Mouse (Mus musculus) neural tube, embryonic 14.5 days (tissue): ENCODE measurements around the gene Ascl3. TPM values are rescaled to one million over a fixed set of nuclear protein-coding genes. Genes with fewer than 3 reads are reported as not detected.

Experiments used
- ATAC-seq: fragments of 200-750 bp; cut with Nextera tagmentation; 2 replicates; pipeline ENCODE4 v1.8.0; 2017; ENCODE audit warnings: low read depth, mild to moderate bottlenecking, moderate TSS enrichment, moderate library complexity
- H3K27ac ChIP-seq: fragments of 300-500 bp; sonication (generic); 2 replicates; pipeline ENCODE4 v1.5.1; 2014; ENCODE audit warnings: low read depth, mild to moderate bottlenecking, control low read depth, low read length, moderate library complexity, mixed read lengths
- H3K27me3 ChIP-seq: fragments of 300-500 bp; sonication (generic); 2 replicates; pipeline ENCODE4 v1.6.1; 2014; ENCODE audit warnings: low read length; ENCODE audit not compliant: control insufficient read depth, insufficient read depth
- H3K36me3 ChIP-seq: fragments of 300-500 bp; sonication (generic); 2 replicates; pipeline ENCODE4 v1.6.1; 2014; ENCODE audit warnings: low read length, mixed read lengths; ENCODE audit not compliant: control insufficient read depth, insufficient read depth
- H3K4me1 ChIP-seq: fragments of 300-500 bp; sonication (generic); 2 replicates; pipeline ENCODE4 v1.6.1; 2014; ENCODE audit warnings: low read length; ENCODE audit not compliant: control insufficient read depth, insufficient read depth
- H3K4me2 ChIP-seq: fragments of 300-500 bp; sonication (generic); 2 replicates; pipeline ENCODE4 v1.6.1; 2014; ENCODE audit warnings: mild to moderate bottlenecking, low read depth, low read length, control low read depth
- H3K4me3 ChIP-seq: fragments of 300-500 bp; sonication (generic); 2 replicates; pipeline ENCODE4 v1.5.1; 2014; ENCODE audit warnings: low read depth, low read length, control low read depth, mixed read lengths
- H3K9ac ChIP-seq: fragments of 300-500 bp; sonication (generic); replicated peaks from 2 replicates; pipeline ENCODE4 v1.6.1; 2014; ENCODE audit warnings: low read depth, mild to moderate bottlenecking, control low read depth, low read length, mixed read lengths
- H3K9me3 ChIP-seq: fragments of 300-500 bp; sonication (generic); 2 replicates; pipeline ENCODE4 v1.6.1; 2016; ENCODE audit warnings: low read length; ENCODE audit not compliant: control insufficient read depth
- WGBS: fragments of 180-500 bp; shearing (Covaris S2); extraction: QIAGEN DNeasy Blood & Tissue Kit; methylation state at CpG from one replicate; pipeline ENCODE4 v1.1.7; 2014; 5-methylcytosine and 5-hydroxymethylcytosine counted together
- polyA plus RNA-seq: library from polyadenylated mRNA; unstranded; fragments of >200 nt; fragmentation: Nextera tagmentation; extraction: Ambion mirVana; gene quantifications from 2 replicates; pipeline ENCODE4 v1.2.1, GENCODE M21; 2014

Gene Ascl3
- polyA plus RNA-seq, 1 experiment from 2014 or later: 0.42 TPM

GRCm38 (mm10) chr7:109752008-109752925, 20.7 kb upstream of the Ascl3 start, which contains the start of gene Tmem9b:
Gene Tmem9b, minus strand, starts transcription at chr7:109752875.
- Histone ChIP-seq H3K4me3 (peak within 1 kb of the TSS; percentile 92), H3K4me2 (peak within 1 kb of the TSS; percentile 92), H3K9me3 (no peaks in the 10 kb centered on the region), H3K27ac (peak within 1 kb of the TSS; percentile 88), H3K9ac (peak within 1 kb of the TSS; percentile 92), H3K4me1 (peaks cover 17% of the 10 kb centered on the region), H3K36me3 (0 out of 2 replicates have a peak, but pooled peaks cover 5% of the 10 kb centered on the region), H3K27me3 (no peaks in the 10 kb centered on the region; the same call in 1 of the 2 replicates)
- under 1% methylated on average over 74 of the region's 74 CpGs for WGBS
- peak; percentile 90 for ATAC-seq

- Histone ChIP-seq H3K4me1 (peaks cover 17% of the 10 kb centered on the region), H3K4me3 (peak overlapping the region; percentile 92), H3K9me3 (no peaks in the 10 kb centered on the region), H3K27ac (peak overlapping the region; percentile 88), H3K9ac (peak overlapping the region; percentile 92), H3K27me3 (no peaks in the 10 kb centered on the region; the same call in 1 of the 2 replicates), H3K4me2 (peak overlapping the region; percentile 92), H3K36me3 (peaks cover 12% of the 10 kb centered on the region)
- peak; percentile 16 for ATAC-seq
- WGBS: 6% methylated on average over 13 of the region's 13 CpGs
Observed at GRCm38 (mm10) chr7:109751427-109752007, 20.0 kb upstream of the Ascl3 start.

GRCm38 (mm10) chr7:109747747-109748146, 16.2 kb upstream of the Ascl3 start:
- H3K4me3 ChIP-seq: no peak overlapping the region
- H3K27me3 ChIP-seq: no peaks in the 10 kb centered on the region; the same call in 1 of the 2 replicates
- H3K4me2 ChIP-seq: no peak overlapping the region
- 68% methylated on average over 1 of the region's 1 CpGs for WGBS
- ATAC-seq: no peak
- peaks cover 8% of the 10 kb centered on the region for H3K4me1 ChIP-seq
- H3K36me3 ChIP-seq: peaks cover 30% of the 10 kb centered on the region
- no peak overlapping the region for H3K27ac ChIP-seq
- no peaks in the 10 kb centered on the region for H3K9me3 ChIP-seq
- no peak overlapping the region for H3K9ac ChIP-seq

- H3K4me3 ChIP-seq: no peak overlapping the region
- peaks cover 55% of the 10 kb centered on the region for H3K36me3 ChIP-seq
- 95% methylated on average over 4 of the region's 4 CpGs for WGBS
- H3K27me3 ChIP-seq: no peaks in the 10 kb centered on the region
- no peaks in the 10 kb centered on the region for H3K4me1 ChIP-seq
- no peak overlapping the region for H3K9ac ChIP-seq
- H3K27ac ChIP-seq: no peak overlapping the region
- no peaks in the 10 kb centered on the region for H3K9me3 ChIP-seq
- no peak for ATAC-seq
- no peak overlapping the region for H3K4me2 ChIP-seq
Observed at GRCm38 (mm10) chr7:109741703-109742102, 10.2 kb upstream of the Ascl3 start.

GRCm38 (mm10) chr7:109741060-109741459, 9.5 kb upstream of the Ascl3 start:
- no peaks in the 10 kb centered on the region for H3K4me1 ChIP-seq
- H3K27ac ChIP-seq: no peak overlapping the region
- no peak overlapping the region for H3K4me3 ChIP-seq
- WGBS: 90% methylated on average over 1 of the region's 1 CpGs
- H3K4me2 ChIP-seq: no peak overlapping the region
- H3K36me3 ChIP-seq: peaks cover 58% of the 10 kb centered on the region
- no peaks in the 10 kb centered on the region for H3K27me3 ChIP-seq
- H3K9ac ChIP-seq: no peak overlapping the region
- no peaks in the 10 kb centered on the region for H3K9me3 ChIP-seq
- no peak for ATAC-seq

GRCm38 (mm10) chr7:109739822-109740370, 8.4 kb upstream of the Ascl3 start:
- H3K9me3 ChIP-seq: no peaks in the 10 kb centered on the region
- no peak overlapping the region for H3K9ac ChIP-seq
- peaks cover 66% of the 10 kb centered on the region for H3K36me3 ChIP-seq
- H3K4me2 ChIP-seq: no peak overlapping the region
- H3K27me3 ChIP-seq: no peaks in the 10 kb centered on the region
- H3K4me1 ChIP-seq: no peaks in the 10 kb centered on the region
- no peak for ATAC-seq
- no peak overlapping the region for H3K4me3 ChIP-seq
- no peak overlapping the region for H3K27ac ChIP-seq
- 94% methylated on average over 5 of the region's 5 CpGs for WGBS

GRCm38 (mm10) chr7:109734806-109735205, 3.3 kb upstream of the Ascl3 start:
- no peak overlapping the region for H3K4me2 ChIP-seq
- H3K9me3 ChIP-seq: no peaks in the 10 kb centered on the region
- no peak overlapping the region for H3K9ac ChIP-seq
- WGBS: 92% methylated on average over 4 of the region's 4 CpGs
- H3K27ac ChIP-seq: no peak overlapping the region
- H3K4me3 ChIP-seq: no peak overlapping the region
- H3K36me3 ChIP-seq: peaks cover 30% of the 10 kb centered on the region
- H3K27me3 ChIP-seq: no peaks in the 10 kb centered on the region
- ATAC-seq: no peak
- no peaks in the 10 kb centered on the region for H3K4me1 ChIP-seq

GRCm38 (mm10) chr7:109723697-109724096, 7.8 kb downstream of the Ascl3 start, which contains the start of gene BC051019:
Gene BC051019, minus strand, starts transcription at chr7:109723850.
- Histone ChIP-seq H3K9me3 (no peaks in the 10 kb centered on the region), H3K4me2 (no peak within 1 kb of the TSS), H3K4me1 (no peaks in the 10 kb centered on the region), H3K9ac (no peak within 1 kb of the TSS), H3K36me3 (no peaks in the 10 kb centered on the region), H3K27me3 (no peaks in the 10 kb centered on the region), H3K27ac (no peak within 1 kb of the TSS), H3K4me3 (no peak within 1 kb of the TSS)
- 93% methylated on average over 5 of the region's 5 CpGs for WGBS
- no peak for ATAC-seq

GRCm38 (mm10) chr7:109723114-109723513, 8.4 kb downstream of the Ascl3 start:
- 96% methylated on average over 8 of the region's 8 CpGs for WGBS
- no peak overlapping the region for H3K27ac ChIP-seq
- no peak overlapping the region for H3K4me3 ChIP-seq
- no peaks in the 10 kb centered on the region for H3K9me3 ChIP-seq
- no peak for ATAC-seq
- no peaks in the 10 kb centered on the region for H3K36me3 ChIP-seq
- H3K9ac ChIP-seq: no peak overlapping the region
- H3K4me1 ChIP-seq: no peaks in the 10 kb centered on the region
- no peak overlapping the region for H3K4me2 ChIP-seq
- no peaks in the 10 kb centered on the region for H3K27me3 ChIP-seq
